Mouse (Mus musculus) small intestine, adult 2 months (tissue): ENCODE results near the gene Adamts6. TPM values are rescaled to one million over a fixed set of nuclear protein-coding genes. Genes with fewer than 3 reads are reported as not detected.

Experiments used
- H3K27ac ChIP-seq: fragments of 200-500 bp; 2 replicates; pipeline ENCODE4 v1.5.1; 2012; ENCODE audit warnings: low read depth, low read length, control low read depth, inconsistent platforms; ENCODE audit not compliant: insufficient read depth
- H3K27me3 ChIP-seq: fragments of 200-500 bp; 2 replicates; pipeline ENCODE4 v1.6.1; 2012; ENCODE audit warnings: mild to moderate bottlenecking, moderate library complexity, low read length, inconsistent platforms; ENCODE audit not compliant: control insufficient read depth, insufficient read depth
- H3K36me3 ChIP-seq: fragments of 200-500 bp; 2 replicates; pipeline ENCODE4 v1.6.1; 2012; ENCODE audit warnings: mild to moderate bottlenecking, low read length, control low read depth, inconsistent platforms; ENCODE audit not compliant: control insufficient read depth, insufficient read depth
- H3K4me1 ChIP-seq: fragments of 200-500 bp; 2 replicates; pipeline ENCODE4 v1.6.1; 2012; ENCODE audit warnings: low read length, inconsistent platforms, mixed read lengths; ENCODE audit not compliant: control insufficient read depth, insufficient read depth, insufficient read length
- H3K4me3 ChIP-seq: fragments of 200-500 bp; 2 replicates; pipeline ENCODE4 v1.5.1; 2012; ENCODE audit warnings: low read depth, mild to moderate bottlenecking, control low read depth, inconsistent platforms, low read length, moderate library complexity
- CTCF ChIP-seq: fragments of 200-500 bp; IDR thresholded peaks from 2 replicates; pipeline ENCODE4 v1.5.1; 2012; ENCODE audit warnings: low read depth, mild to moderate bottlenecking, control low read depth, inconsistent platforms, low read length, moderate library complexity, mixed read lengths; ENCODE audit not compliant: insufficient replicate concordance, insufficient read length; ENCODE audit errors: extremely low read depth
- POLR2A ChIP-seq: fragments of 200-500 bp; IDR thresholded peaks from 2 replicates; pipeline ENCODE4 v1.6.1; 2012; ENCODE audit warnings: low read depth, mild to moderate bottlenecking, control low read depth, inconsistent platforms, low read length, moderate library complexity
- WGBS: fragments of 180-500 bp; shearing (Covaris S2); methylation state at CpG from one replicate; pipeline ENCODE4 v1.1.7; 2018; 5-methylcytosine and 5-hydroxymethylcytosine counted together
- polyA plus RNA-seq: library from polyadenylated mRNA; depleted of rRNA; stranded (reverse); fragments of >200 nt; gene quantifications from 2 replicates; pipeline ENCODE4 v1.2.3, GENCODE M21; 2012

The Adamts6 gene
- polyA plus RNA-seq, 1 experiment, result 0.68 TPM

GRCm38 (mm10) chr13:104432734-104433133, 145.1 kb downstream of the Adamts6 start:
- 75% methylated on average over 2 of the region's 2 CpGs for WGBS
- TF ChIP-seq POLR2A, result no peak
- no peak for TF ChIP-seq CTCF

DNA sequence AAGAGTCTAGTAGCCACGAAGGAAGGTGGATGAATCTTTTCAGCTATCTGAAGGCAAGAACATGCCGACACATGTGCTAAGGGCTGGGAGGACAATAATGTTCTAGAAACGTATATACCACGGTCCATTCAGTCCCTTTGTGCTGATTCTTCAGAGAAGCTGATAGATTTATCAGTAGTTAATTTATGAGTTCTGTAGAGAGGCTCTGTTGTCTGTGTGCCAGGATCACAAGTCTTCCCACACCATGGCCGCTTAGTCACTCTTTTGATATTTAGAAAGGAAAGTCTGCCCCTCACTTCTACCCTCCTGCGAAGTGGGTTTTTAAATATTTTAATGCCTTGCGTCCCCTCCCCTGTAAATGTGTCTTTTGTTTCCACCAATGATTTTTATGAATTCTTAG, 154.9 kb downstream of the Adamts6 start:
- H3K27me3 ChIP-seq, result no peaks in the 10 kb centered on the region

More at GRCm38 (mm10) chr13:104432734-104433133, 145.1 kb downstream of the Adamts6 start:
- H3K4me1 ChIP-seq, result no peaks in the 10 kb centered on the region
- no peak overlapping the region for H3K4me3 ChIP-seq
- no peak overlapping the region for H3K27ac ChIP-seq
- H3K27me3 ChIP-seq, result no peaks in the 10 kb centered on the region
- H3K36me3 ChIP-seq, result no peaks in the 10 kb centered on the region

DNA sequence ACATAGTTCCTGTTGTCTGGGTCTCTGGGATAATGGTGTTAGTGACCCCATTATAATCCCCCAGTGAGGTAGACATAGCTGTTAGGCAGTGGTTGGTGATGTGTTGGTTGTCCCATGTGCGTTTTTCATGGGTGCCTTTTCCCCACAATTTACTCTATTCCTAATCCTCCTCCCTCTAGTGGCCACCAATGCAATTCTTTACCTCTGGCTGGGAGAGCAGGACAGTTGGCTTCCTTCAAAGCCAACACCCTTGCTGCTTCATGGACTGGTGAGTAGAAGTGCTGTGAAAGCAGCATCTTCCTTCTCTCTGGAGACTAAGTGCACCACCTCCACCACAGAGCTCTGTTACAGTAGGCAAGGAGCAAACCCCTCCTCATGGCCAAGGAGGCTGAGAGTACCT, 157.8 kb downstream of the Adamts6 start:
- TF ChIP-seq POLR2A (no peak), CTCF (no peak)
- Histone ChIP-seq H3K4me1 (no peaks in the 10 kb centered on the region), H3K36me3 (no peaks in the 10 kb centered on the region), H3K4me3 (no peak overlapping the region), H3K27ac (no peak overlapping the region), H3K27me3 (no peaks in the 10 kb centered on the region)
- 50% methylated on average over 1 of the region's 1 CpGs for whole genome bisulfite sequencing

More for the DNA sequence above, 154.9 kb downstream of the Adamts6 start:
- TF ChIP-seq POLR2A (no peak), CTCF (no peak)
- no peak overlapping the region for H3K27ac ChIP-seq
- no peak overlapping the region for H3K4me3 ChIP-seq
- H3K4me1 ChIP-seq, result no peaks in the 10 kb centered on the region
- no peaks in the 10 kb centered on the region for H3K36me3 ChIP-seq
- 88% methylated on average over 7 of the region's 7 CpGs for WGBS

GRCm38 (mm10) chr13:104446974-104447373, 159.3 kb downstream of the Adamts6 start:
- H3K27ac ChIP-seq, result no peak overlapping the region
- no peak overlapping the region for H3K4me3 ChIP-seq
- no peaks in the 10 kb centered on the region for H3K36me3 ChIP-seq
- H3K4me1 ChIP-seq, result no peaks in the 10 kb centered on the region
- TF ChIP-seq POLR2A, result no peak
- TF ChIP-seq CTCF, result no peak
- no peaks in the 10 kb centered on the region for H3K27me3 ChIP-seq
- WGBS, result 70% methylated on average over 1 of the region's 1 CpGs

DNA sequence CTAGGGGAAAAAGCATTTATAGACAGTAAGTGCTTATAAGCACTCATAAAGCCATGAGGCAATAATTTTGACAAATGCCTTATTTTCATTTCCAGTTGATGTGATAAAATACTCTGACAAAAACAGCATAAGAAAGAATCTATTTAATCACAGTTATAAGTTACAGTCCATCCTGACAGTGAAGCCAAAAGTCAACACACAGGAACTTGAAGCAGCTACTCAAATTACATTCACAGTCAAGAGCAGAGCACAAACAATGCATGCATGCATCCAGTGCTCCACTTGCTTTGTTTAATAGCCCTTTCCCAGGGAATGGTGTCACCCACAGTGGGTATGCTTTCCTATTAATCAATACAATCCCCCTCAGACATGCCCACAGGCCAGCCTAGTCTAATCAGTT, 159.8 kb downstream of the Adamts6 start:
- Histone ChIP-seq H3K36me3 (no peaks in the 10 kb centered on the region), H3K27ac (no peak overlapping the region), H3K27me3 (no peaks in the 10 kb centered on the region), H3K4me1 (no peaks in the 10 kb centered on the region), H3K4me3 (no peak overlapping the region)
- no peak for TF ChIP-seq POLR2A
- TF ChIP-seq CTCF, result no peak

GRCm38 (mm10) chr13:104448349-104448748, 160.7 kb downstream of the Adamts6 start:
- WGBS, result 87% methylated on average over 1 of the region's 1 CpGs
- no peak for TF ChIP-seq POLR2A
- no peak for TF ChIP-seq CTCF
- Histone ChIP-seq H3K4me1 (no peaks in the 10 kb centered on the region), H3K4me3 (no peak overlapping the region), H3K27ac (no peak overlapping the region), H3K36me3 (no peaks in the 10 kb centered on the region), H3K27me3 (no peaks in the 10 kb centered on the region)

DNA sequence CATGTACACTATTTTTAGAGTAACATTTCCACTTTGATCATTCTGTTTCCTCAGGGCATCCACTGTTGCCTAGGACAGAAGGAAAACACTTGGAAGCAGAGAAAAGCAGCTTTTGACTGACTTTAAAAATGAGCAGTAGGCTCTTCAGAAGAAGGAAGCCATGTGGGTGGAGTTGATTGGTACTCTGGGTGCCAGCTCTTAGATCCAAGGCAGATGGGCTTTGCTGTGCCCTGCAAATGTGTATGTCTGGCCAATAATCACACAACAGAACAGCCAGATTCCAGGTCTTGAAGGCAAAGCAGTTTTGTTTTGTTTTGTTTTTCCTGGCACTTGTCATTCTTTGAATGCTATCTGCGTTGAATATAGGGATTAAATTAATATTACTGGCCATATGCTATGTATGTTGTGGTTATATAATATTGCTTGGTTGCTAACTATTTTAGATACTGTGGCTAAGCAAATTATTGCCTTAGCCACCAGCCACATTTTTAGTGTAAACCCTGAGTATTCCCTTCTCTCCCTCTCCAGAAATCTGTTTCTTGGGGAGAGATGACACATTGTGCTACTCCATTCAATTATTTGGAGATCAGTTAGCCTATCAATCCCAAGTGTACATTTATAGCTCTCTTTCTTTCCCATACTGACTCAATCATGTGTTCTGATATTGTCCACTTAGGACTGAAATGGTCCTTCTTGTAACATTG, 165.8 kb downstream of the Adamts6 start:
- no peak for TF ChIP-seq CTCF
- TF ChIP-seq POLR2A, result no peak
- Histone ChIP-seq H3K4me1 (no peaks in the 10 kb centered on the region), H3K27me3 (no peaks in the 10 kb centered on the region), H3K27ac (no peak overlapping the region), H3K4me3 (no peak overlapping the region), H3K36me3 (no peaks in the 10 kb centered on the region)
- 87% methylated on average over 1 of the region's 1 CpGs for WGBS

DNA sequence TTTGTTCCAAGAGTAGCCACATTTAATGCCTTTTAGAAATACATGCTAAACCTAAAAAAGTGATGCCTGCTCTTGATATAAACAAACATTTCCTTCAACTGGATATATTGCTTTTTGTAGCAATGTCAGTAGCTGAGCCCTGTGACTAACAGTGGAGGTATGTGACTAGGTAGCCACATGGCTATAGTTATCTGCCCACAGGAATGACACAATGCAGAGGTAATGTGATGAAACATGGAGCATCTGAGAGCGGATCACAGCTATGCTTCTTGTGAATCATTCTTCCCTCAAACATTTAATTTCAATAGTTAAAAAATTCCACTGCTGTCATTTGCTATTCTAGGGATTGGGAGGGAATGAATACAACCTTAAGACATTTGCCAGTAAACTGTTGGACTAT, 172.7 kb downstream of the Adamts6 start:
- no peaks in the 10 kb centered on the region for H3K4me1 ChIP-seq
- 86% methylated on average over 1 of the region's 1 CpGs for WGBS
- H3K27ac ChIP-seq, result no peak overlapping the region
- no peak for TF ChIP-seq POLR2A
- TF ChIP-seq CTCF, result no peak
- H3K4me3 ChIP-seq, result no peak overlapping the region
- no peaks in the 10 kb centered on the region for H3K36me3 ChIP-seq
- no peaks in the 10 kb centered on the region for H3K27me3 ChIP-seq
